Mouse (Mus musculus) liver, embryonic 11.5 days (tissue): Measurements from ENCODE around the gene Gm26566. TPM values are rescaled to one million over a fixed set of nuclear protein-coding genes. Genes with fewer than 3 reads are reported as not detected.
"Not testable (repeated sequence)": the region's sequence is repeated elsewhere in the genome, so short reads cannot be mapped to it uniquely, and the experiment has no call there.

Experiments used
- ATAC-seq: fragments of 200-750 bp; cut with Nextera tagmentation; replicated peaks from 2 replicates; pipeline ENCODE4 v1.8.0; 2017; ENCODE audit warnings: moderate number of reproducible peaks, mild to moderate bottlenecking, moderate TSS enrichment, moderate library complexity; ENCODE audit not compliant: low FRiP score
- DNase-seq: peaks from one replicate; pipeline ENCODE4 v3.0.0-alpha.2; 2017; ENCODE audit warnings: low spot score
- H3K27ac ChIP-seq: fragments of 300-500 bp; sonication (generic); 2 replicates; pipeline ENCODE4 v1.5.1; 2014; ENCODE audit warnings: mild to moderate bottlenecking, low read depth, low read length, control low read depth
- H3K27me3 ChIP-seq: fragments of 300-500 bp; sonication (generic); replicated peaks from 2 replicates; pipeline ENCODE4 v1.6.1; 2014; ENCODE audit warnings: low read length, mixed read lengths; ENCODE audit not compliant: control insufficient read depth, insufficient read depth
- H3K36me3 ChIP-seq: fragments of 300-500 bp; sonication (generic); 2 replicates; pipeline ENCODE4 v1.6.1; 2014; ENCODE audit warnings: mild to moderate bottlenecking, low read length, moderate library complexity, mixed read lengths; ENCODE audit not compliant: control insufficient read depth, insufficient read depth
- H3K4me1 ChIP-seq: fragments of 300-500 bp; sonication (generic); replicated peaks from 2 replicates; pipeline ENCODE4 v1.6.1; 2014; ENCODE audit warnings: low read length, mixed read lengths; ENCODE audit not compliant: control insufficient read depth, insufficient read depth
- H3K4me2 ChIP-seq: fragments of 300-500 bp; sonication (generic); 2 replicates; pipeline ENCODE4 v1.6.1; 2014; ENCODE audit warnings: mild to moderate bottlenecking, control low read depth, moderate library complexity
- H3K4me3 ChIP-seq: fragments of 300-500 bp; sonication (generic); 2 replicates; pipeline ENCODE4 v1.5.1; 2014; ENCODE audit warnings: low read depth, low read length, control low read depth
- H3K9ac ChIP-seq: fragments of 300-500 bp; sonication (generic); 2 replicates; pipeline ENCODE4 v1.6.1; 2014; ENCODE audit warnings: low read depth, low read length, control low read depth
- H3K9me3 ChIP-seq: fragments of 300-500 bp; sonication (generic); 2 replicates; pipeline ENCODE4 v1.6.1; 2016; ENCODE audit warnings: low read length, inconsistent platforms, mixed read lengths; ENCODE audit not compliant: control insufficient read depth
- WGBS: fragments of 180-500 bp; shearing (Covaris S2); extraction: QIAGEN DNeasy Blood & Tissue Kit; methylation state at CpG from one replicate; pipeline ENCODE4 v1.1.7; 2014; 5-methylcytosine and 5-hydroxymethylcytosine counted together
- polyA plus RNA-seq: library from polyadenylated mRNA; unstranded; fragments of >200 nt; fragmentation: Nextera tagmentation; extraction: Ambion mirVana; gene quantifications from 2 replicates; pipeline ENCODE4 v1.2.1, GENCODE M21; 2014

Gm26566 gene
- polyA plus RNA-seq, 1 experiment from 2014 or later, result 0.85 TPM

DNA sequence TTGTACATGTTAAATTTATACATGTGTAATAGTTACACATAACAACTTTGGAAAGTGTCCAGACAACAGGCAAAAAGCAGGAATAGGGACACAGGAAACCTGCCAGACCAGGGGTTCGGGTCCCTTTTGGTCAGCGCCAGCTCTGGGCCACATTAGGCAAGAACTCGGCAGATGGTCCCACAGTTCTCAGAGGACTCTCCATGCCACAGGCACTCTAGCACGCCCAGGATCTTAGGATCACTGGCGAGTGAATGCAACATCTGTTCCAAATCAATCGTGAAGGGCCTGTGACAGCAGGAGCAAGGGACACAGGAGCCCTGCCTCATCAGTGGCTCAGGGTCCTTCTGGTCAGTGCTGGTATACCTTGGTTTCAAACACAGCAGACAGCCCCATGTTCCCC, 28.3 kb downstream of the Gm26566 start:
- DNase-seq (no peak), ATAC-seq (no peak)
- WGBS, result 60% methylated on average over 6 of the region's 6 CpGs
- Histone ChIP-seq H3K36me3 (no peaks in the 10 kb centered on the region), H3K9ac (no peak overlapping the region), H3K4me3 (no peak overlapping the region), H3K27me3 (no peaks in the 10 kb centered on the region), H3K27ac (no peak overlapping the region), H3K9me3 (no peaks in the 10 kb centered on the region), H3K4me2 (no peak overlapping the region), H3K4me1 (no peaks in the 10 kb centered on the region)

DNA sequence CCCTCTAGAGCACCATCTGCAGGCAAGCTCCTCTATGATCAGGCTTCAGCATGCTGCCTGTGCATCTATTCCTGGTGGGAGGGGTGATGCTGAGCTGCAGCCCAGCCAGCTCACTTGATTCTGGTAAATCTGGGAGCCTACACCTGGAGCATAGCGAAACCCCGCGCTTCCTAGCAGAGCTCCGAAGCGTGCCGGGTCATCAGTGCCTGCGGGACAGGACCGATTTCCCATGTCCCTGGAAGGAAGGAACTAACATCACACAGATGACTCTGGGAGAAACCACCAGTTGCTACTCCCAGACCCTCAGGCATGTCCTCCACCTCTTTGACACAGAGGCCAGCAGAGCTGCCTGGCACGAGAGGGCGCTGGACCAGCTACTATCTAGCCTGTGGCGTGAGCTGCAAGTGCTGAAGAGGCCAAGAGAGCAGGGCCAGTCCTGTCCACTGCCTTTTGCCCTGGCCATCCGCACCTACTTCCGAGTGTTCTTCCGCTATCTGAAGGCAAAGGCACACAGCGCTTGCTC, 33.3 kb downstream of the Gm26566 start, which contains the start of gene Gm13271:
Gm13271 (plus strand) TSS at position 51 of the 523 bp plus-strand sequence.
- H3K27me3 ChIP-seq, H3K9me3 ChIP-seq, H3K4me2 ChIP-seq, H3K4me1 ChIP-seq, H3K4me3 ChIP-seq, H3K27ac ChIP-seq, H3K9ac ChIP-seq, H3K36me3 ChIP-seq, DNase-seq, ATAC-seq: not testable (repeated sequence)
- 66% methylated on average over 14 of the region's 15 CpGs for WGBS

DNA sequence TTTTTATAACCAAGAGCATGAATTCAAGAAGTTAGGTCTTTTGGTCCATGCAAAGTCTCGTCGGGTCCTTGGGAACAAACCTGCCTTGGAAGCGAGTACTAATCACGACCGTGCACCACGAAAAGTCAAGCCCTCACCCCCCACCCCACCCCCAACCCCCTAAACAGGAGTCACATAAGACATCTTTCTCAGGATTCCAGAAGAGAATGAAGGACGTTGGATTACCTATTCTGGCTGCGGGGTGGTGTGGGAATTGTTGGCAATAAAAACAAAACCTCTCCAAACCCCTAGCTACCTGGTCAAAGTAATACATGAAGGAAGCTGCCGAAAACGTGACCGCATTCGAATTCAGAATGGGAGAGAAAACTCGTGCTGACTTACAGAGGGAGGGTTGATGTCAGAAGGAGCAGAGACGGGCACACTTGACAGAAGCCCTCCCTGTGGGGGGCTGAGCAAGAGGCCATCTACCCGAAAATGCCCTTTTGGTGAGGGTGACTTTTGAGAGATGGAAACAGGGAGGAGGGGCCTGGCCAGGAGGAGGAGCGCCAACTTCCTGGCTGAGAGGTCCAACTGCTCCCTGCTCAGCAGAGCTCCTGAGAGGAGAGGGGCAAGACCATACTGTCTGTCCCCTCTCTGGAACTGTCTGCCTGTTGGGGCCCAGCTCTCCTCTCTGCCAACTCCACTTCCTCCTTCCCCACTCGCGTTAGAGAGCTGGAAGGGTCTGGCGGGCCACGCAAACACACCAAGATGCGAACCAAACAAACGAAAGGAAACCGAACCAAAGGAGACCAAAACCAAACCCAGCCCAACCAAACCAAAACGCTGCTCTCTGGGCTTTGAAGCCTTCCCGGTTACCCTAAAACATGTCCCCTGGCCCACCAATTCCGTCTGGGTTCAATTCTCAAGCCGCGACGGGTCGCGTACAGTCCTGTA, 35.2 kb downstream of the Gm26566 start:
- Histone ChIP-seq H3K4me2 (peak overlapping the region; percentile 75), H3K27ac (peak overlapping the region; percentile 90), H3K9ac (peak overlapping the region; percentile 71), H3K4me3 (peak overlapping the region; percentile 58)
- not testable (repeated sequence) for H3K4me1 ChIP-seq, ATAC-seq, H3K27me3 ChIP-seq, H3K36me3 ChIP-seq, H3K9me3 ChIP-seq
- 11% methylated on average over 28 of the region's 31 CpGs for WGBS
- peak; percentile 64 for DNase-seq

DNA sequence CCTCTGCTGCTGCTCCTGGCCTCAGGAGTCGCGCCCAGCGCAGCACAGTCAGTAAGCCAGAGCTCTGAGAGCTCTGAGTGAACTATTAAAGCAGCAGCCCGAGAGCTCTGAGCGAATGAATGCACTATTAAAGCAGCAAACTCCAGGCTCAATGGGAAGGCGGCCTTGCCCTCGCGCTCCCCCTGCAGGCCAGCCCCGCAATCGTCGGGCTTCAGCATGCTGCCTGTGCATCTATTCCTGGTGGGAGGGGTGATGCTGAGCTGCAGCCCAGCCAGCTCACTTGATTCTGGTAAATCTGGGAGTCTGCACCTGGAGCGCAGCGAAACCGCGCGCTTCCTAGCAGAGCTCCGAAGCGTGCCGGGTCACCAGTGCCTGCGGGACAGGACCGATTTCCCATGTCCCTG, 36.0 kb downstream of the Gm26566 start:
- WGBS, result under 1% methylated on average over 16 of the region's 21 CpGs
- not testable (repeated sequence) for H3K27me3 ChIP-seq, H3K9me3 ChIP-seq, H3K4me1 ChIP-seq, H3K36me3 ChIP-seq
- DNase-seq (peak; percentile 79), ATAC-seq (peak; percentile 100)
- H3K27ac ChIP-seq, result peak overlapping the region; percentile 90
- H3K4me3 ChIP-seq, result peak overlapping the region; percentile 58
- peak overlapping the region; percentile 75 for H3K4me2 ChIP-seq
- peak overlapping the region; percentile 71 for H3K9ac ChIP-seq

DNA sequence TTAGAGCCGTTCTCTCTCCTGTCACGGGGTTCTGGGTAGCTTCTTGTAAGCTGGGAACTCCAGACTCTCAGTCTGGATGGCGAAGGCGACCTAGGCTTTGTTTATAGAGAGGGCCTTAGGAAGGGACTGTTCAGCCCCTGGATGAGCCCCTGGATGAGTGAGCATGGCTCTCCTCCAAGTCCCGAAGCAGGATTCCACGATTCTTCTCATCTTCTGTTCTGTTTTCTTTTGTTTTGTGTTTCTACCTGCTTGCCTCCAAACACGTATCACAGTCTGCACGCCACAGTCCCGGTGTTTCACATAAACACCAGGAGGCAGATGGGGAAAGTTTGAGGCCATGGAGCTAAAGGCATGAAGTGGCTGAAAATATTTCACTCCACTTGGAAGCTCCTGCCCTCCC, 37.1 kb downstream of the Gm26566 start:
- not testable (repeated sequence) for DNase-seq, H3K4me1 ChIP-seq, ATAC-seq

DNA sequence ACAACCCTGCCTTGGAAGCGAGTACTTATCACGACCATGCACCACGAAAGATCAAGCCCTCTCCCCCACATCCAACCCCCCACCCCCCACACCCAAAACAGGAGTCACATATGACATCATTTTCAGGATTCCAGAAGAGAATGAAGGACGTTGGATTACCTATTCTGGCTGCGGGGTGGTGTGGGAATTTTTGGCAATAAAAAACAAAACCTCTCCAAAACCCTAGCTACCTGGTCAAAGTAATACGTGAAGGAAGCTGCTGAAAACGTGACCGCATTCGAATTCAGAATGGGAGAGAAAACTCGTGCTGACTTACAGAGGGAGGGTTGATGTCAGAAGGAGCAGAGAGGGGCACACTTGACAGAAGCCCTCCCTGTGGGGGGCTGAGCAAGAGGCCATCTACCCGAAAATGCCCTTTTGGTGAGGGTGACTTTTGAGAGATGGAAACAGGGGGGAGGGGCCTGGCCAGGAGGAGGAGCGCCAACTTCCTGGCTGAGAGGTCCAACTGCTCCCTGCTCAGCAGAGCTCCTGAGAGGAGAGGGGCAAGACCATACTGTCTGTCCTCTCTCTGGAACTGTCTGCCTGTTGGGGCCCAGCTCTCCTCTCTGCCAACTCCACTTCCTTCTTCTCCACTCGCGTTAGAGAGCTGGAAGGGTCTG, 38.1 kb downstream of the Gm26566 start, which contains the start of gene Gm13283:
Gm13283 (plus strand) TSS at position 510 of the 659 bp plus-strand sequence.
- peak within 1 kb of the TSS; percentile 51 for H3K4me2 ChIP-seq
- not testable (repeated sequence) for H3K4me1 ChIP-seq, H3K9ac ChIP-seq, H3K36me3 ChIP-seq, DNase-seq, H3K9me3 ChIP-seq, H3K27ac ChIP-seq, H3K27me3 ChIP-seq, ATAC-seq
- H3K4me3 ChIP-seq, result peak within 1 kb of the TSS; percentile 37
- WGBS, result 19% methylated on average over 11 of the region's 14 CpGs

More for the DNA sequence above, 37.1 kb downstream of the Gm26566 start:
- not testable (repeated sequence) for H3K27me3 ChIP-seq, H3K9ac ChIP-seq, H3K9me3 ChIP-seq, H3K4me2 ChIP-seq, H3K4me3 ChIP-seq, H3K36me3 ChIP-seq, H3K27ac ChIP-seq
- 86% methylated on average over 9 of the region's 9 CpGs for WGBS

DNA sequence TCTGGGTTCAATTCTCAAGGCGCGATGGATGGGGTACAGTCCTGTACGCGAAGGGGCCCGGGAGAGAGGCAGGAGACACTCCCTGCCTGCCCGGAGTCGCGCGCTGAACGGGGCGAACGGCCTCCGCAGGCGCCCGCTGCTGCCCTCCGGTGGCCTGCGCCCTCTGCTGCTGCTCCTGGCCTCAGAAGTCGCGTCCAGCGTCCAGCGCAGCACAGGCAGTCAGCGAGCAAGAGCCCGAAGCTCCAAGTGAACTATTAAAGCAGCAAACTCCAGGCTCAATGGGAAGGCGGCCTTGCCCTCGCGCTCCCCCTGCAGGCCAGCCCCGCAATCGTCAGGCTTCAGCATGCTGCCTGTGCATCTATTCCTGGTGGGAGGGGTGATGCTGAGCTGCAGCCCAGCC, 38.8 kb downstream of the Gm26566 start:
- not testable (repeated sequence) for H3K27ac ChIP-seq, H3K9me3 ChIP-seq, H3K36me3 ChIP-seq, H3K9ac ChIP-seq, H3K27me3 ChIP-seq, H3K4me1 ChIP-seq, ATAC-seq
- Histone ChIP-seq H3K4me3 (peak overlapping the region; percentile 37), H3K4me2 (peak overlapping the region; percentile 51)
- under 1% methylated on average over 20 of the region's 28 CpGs for WGBS
- DNase-seq, result peak; percentile 43

DNA sequence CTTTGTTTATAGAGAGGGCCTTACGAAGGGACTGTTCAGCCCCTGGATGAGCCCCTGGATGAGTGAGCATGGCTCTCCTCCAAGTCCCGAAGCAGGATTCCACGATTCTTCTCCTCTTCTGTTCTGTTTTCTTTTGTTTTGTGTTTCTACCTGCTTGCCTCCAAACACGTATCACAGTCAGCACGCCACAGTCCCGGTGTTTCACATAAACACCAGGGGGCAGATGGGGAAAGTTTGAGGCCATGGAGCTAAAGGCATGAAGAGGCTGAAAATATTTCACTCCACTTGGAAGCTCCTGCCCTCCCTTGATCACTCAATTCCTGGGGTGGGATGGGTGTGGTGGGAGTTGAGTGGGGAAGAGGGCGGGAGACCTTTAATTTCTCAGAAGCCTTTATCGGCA, 40.2 kb downstream of the Gm26566 start:
- WGBS, result 55% methylated on average over 6 of the region's 8 CpGs

More for the DNA sequence above, 40.2 kb downstream of the Gm26566 start:
- not testable (repeated sequence) for H3K4me1 ChIP-seq, H3K27ac ChIP-seq, H3K9ac ChIP-seq, ATAC-seq, H3K27me3 ChIP-seq, H3K9me3 ChIP-seq, H3K36me3 ChIP-seq, H3K4me3 ChIP-seq, H3K4me2 ChIP-seq, DNase-seq
